In the genomic region with DNA sequence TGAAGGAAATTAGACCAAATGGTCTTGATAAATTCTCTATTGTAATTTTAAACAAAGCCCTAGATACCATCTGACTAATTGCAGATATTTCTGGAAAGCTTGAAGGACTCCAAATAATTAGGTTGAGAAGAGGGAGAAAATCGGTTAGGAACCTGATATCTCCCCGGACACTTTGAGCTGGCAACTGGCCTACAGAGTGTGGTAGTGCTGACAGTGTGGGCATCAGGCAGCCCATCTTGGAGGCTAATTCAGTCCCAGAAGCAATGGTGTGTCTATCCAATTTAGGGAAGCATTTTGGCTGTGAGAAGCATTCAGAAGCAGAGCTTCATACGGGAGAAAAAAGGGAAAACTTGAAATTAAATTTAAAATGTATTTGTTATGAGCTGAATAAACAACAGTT, we compare ENCODE assay signal across 32 mouse cellular contexts.
DNase-seq lines count a peak whose midpoint lies in the region; ATAC-seq lines count a peak whose summit lies in the region.
"Had no signal": no experiment of that assay in that cellular context is flagged by ENCODE, and none has a peak within 500 bp of the region (broad histone marks: within the 10 kb centered on the region; RNA-seq: fewer than 3 reads in every experiment).

No protein-coding gene starts in this region.

- no peak overlapping the region for H3K4me2 ChIP-seq in kidney, embryonic 14.5 days (replicated peaks; ENCODE audit: low read depth, low read length)
- H3K4me2 ChIP-seq: embryonic facial prominence, embryonic 12.5 days; heart, embryonic 15.5 days; hindbrain, embryonic 12.5 days; kidney, embryonic 15.5 days; limb, embryonic 13.5 days; liver, embryonic 11.5 days; lung, embryonic 15.5 days; midbrain, embryonic 11.5 days; neural tube, embryonic 13.5 days had no signal

- H3K27ac ChIP-seq in kidney, embryonic 14.5 days (ENCODE audit: low read depth, low read length), result no peak overlapping the region
- H3K27ac ChIP-seq: embryonic facial prominence, embryonic 12.5 days; forebrain, embryonic 10.5 days; heart, embryonic 10.5 days; heart, embryonic 15.5 days; hindbrain, embryonic 12.5 days; kidney, embryonic 15.5 days; limb, embryonic 13.5 days; lung, embryonic 15.5 days; neural tube, embryonic 13.5 days; stomach, postnatal 0 days had no signal

- DNase-seq in cerebellum, postnatal 14 days, result peak; percentile 39 to 48
- DNase-seq in cerebellum, adult 11-12 months, result no peak
- peak; percentile 7 for DNase-seq in layer of hippocampus, adult 11-12 months (ENCODE audit: low spot score)
- no peak for DNase-seq in layer of hippocampus, adult 9-10 months (ENCODE audit: low spot score)
- DNase-seq in right cerebral cortex, adult 18-20 months, result peak; percentile 23
- DNase-seq in right cerebral cortex, postnatal 14 days, result no peak
- peak; percentile 10 for DNase-seq in layer of hippocampus, adult 9-11 months
- DNase-seq: adrenal gland, postnatal 10 days; cerebellum, adult 18-20 months; forebrain, postnatal 0 days; gastrocnemius, postnatal 14 days; kidney, postnatal 25 days; lung, postnatal 36 days; right cerebral cortex, postnatal 25 days; thymus, adult 18-20 months; thymus, postnatal 25 days had no signal

- no peaks in the 10 kb centered on the region for H3K27me3 ChIP-seq in kidney, embryonic 14.5 days (ENCODE audit: control insufficient read depth, insufficient read depth, low read length)
- H3K27me3 ChIP-seq: embryonic facial prominence, embryonic 12.5 days; heart, embryonic 15.5 days; hindbrain, embryonic 12.5 days; kidney, embryonic 15.5 days; limb, embryonic 13.5 days; lung, embryonic 15.5 days; neural tube, embryonic 13.5 days had no signal

- ATAC-seq in kidney, embryonic 14.5 days (ENCODE audit: low FRiP score, low TSS enrichment), result no peak
- ATAC-seq: forebrain, postnatal 0 days; intestine, postnatal 0 days; Patski had no signal

- 86% methylated on average over 3 of the region's 3 CpGs for WGBS in kidney, embryonic 14.5 days

- no peak overlapping the region for H3K9ac ChIP-seq in kidney, embryonic 14.5 days (ENCODE audit: low read depth, low read length)
- H3K9ac ChIP-seq: embryonic facial prominence, embryonic 12.5 days; forebrain, postnatal 0 days; heart, embryonic 15.5 days; hindbrain, embryonic 12.5 days; kidney, embryonic 15.5 days; limb, embryonic 13.5 days; lung, embryonic 15.5 days; neural tube, embryonic 13.5 days had no signal

- no peak overlapping the region for H3K4me3 ChIP-seq in kidney, embryonic 14.5 days (ENCODE audit: low read length)
- H3K4me3 ChIP-seq: embryonic facial prominence, embryonic 12.5 days; forebrain, embryonic 10.5 days; heart, embryonic 10.5 days; heart, embryonic 15.5 days; hindbrain, embryonic 12.5 days; kidney, embryonic 15.5 days; limb, embryonic 13.5 days; lung, embryonic 15.5 days; neural tube, embryonic 13.5 days had no signal

- no peaks in the 10 kb centered on the region for H3K9me3 ChIP-seq in kidney, embryonic 14.5 days (ENCODE audit: control insufficient read depth, low read length)
- H3K9me3 ChIP-seq: embryonic facial prominence, embryonic 12.5 days; forebrain, embryonic 10.5 days; G1E; heart, embryonic 10.5 days; heart, embryonic 15.5 days; hindbrain, embryonic 12.5 days; kidney, embryonic 15.5 days; lung, embryonic 15.5 days had no signal

- H3K36me3 ChIP-seq in kidney, embryonic 14.5 days (ENCODE audit: control insufficient read depth, insufficient read depth, low read length), result no peaks in the 10 kb centered on the region
- H3K36me3 ChIP-seq: embryonic facial prominence, embryonic 12.5 days; forebrain, embryonic 10.5 days; G1E; heart, embryonic 10.5 days; heart, embryonic 15.5 days; hindbrain, embryonic 12.5 days; kidney, embryonic 15.5 days; limb, embryonic 13.5 days; lung, embryonic 15.5 days; neural tube, embryonic 13.5 days had no signal

- H3K4me1 ChIP-seq in kidney, embryonic 14.5 days (ENCODE audit: control insufficient read depth, insufficient read depth, low read length), result no peaks in the 10 kb centered on the region
- H3K4me1 ChIP-seq: embryonic facial prominence, embryonic 12.5 days; forebrain, embryonic 10.5 days; heart, embryonic 10.5 days; heart, embryonic 15.5 days; hindbrain, embryonic 12.5 days; kidney, embryonic 15.5 days; limb, embryonic 13.5 days; lung, embryonic 15.5 days; neural tube, embryonic 13.5 days had no signal

Comparison
In these comparisons a context has a peak if more than half of its experiments do, and no peak if none do; other contexts are left out.
1. DNase-seq: peak in cerebellum, postnatal 14 days (2 of 2), layer of hippocampus, adult 11-12 months (single experiment), right cerebral cortex, adult 18-20 months (single experiment) and layer of hippocampus, adult 9-11 months (single experiment); none in cerebellum, adult 11-12 months (single experiment), layer of hippocampus, adult 9-10 months (single experiment) and right cerebral cortex, postnatal 14 days (single experiment).